Mouse (Mus musculus) brain, adult 2 months (tissue): ENCODE results near the gene Pip4k2b.
"Not testable (repeated sequence)": the region's sequence is repeated elsewhere in the genome, so short reads cannot be mapped to it uniquely, and the experiment has no call there.

Experiments used
- DNase-seq: peaks from one replicate; pipeline ENCODE4 v3.0.0; 2011; ENCODE audit warnings: low read depth, low spot score

Gene Pip4k2b

GRCm38 (mm10) chr11:97716021-97716420 is 28.5 kb downstream of the Pip4k2b start:
- DNase-seq: no peak

GRCm38 (mm10) chr11:97714784-97715760 is 29.4 kb downstream of the Pip4k2b start:
- DNase-seq: no peak

GRCm38 (mm10) chr11:97714356-97714755 is 30.1 kb downstream of the Pip4k2b start:
- no peak for DNase-seq

GRCm38 (mm10) chr11:97713896-97714295 is 30.6 kb downstream of the Pip4k2b start:
- DNase-seq: peak; percentile 56

GRCm38 (mm10) chr11:97712286-97712685 is 32.2 kb downstream of the Pip4k2b start:
- DNase-seq: no peak

- no peak for DNase-seq
Measured at GRCm38 (mm10) chr11:97711200-97711900, 33.2 kb downstream of the Pip4k2b start.

GRCm38 (mm10) chr11:97710067-97710466 is 34.4 kb downstream of the Pip4k2b start:
- DNase-seq: not testable (repeated sequence)

GRCm38 (mm10) chr11:97703039-97703826 is 41.3 kb downstream of the Pip4k2b start, which contains the start of gene Psmb3:
TSS of gene Psmb3 (plus strand) at chr11:97703399.
- peak; percentile 100 for DNase-seq

- DNase-seq: peak; percentile 95
Measured at GRCm38 (mm10) chr11:97702393-97702745, 42.1 kb downstream of the Pip4k2b start.

GRCm38 (mm10) chr11:97701581-97702392 is 42.7 kb downstream of the Pip4k2b start:
- DNase-seq: no peak

GRCm38 (mm10) chr11:97700746-97701580 is 43.5 kb downstream of the Pip4k2b start:
- DNase-seq: no peak

- DNase-seq: peak; percentile 84
Measured at GRCm38 (mm10) chr11:97700003-97700745, 44.3 kb downstream of the Pip4k2b start, which contains the start of gene Pcgf2. TSS of gene Pcgf2 (minus strand) at chr11:97700497.

- peak; percentile 97 for DNase-seq
Measured at GRCm38 (mm10) chr11:97699626-97700002, 44.9 kb downstream of the Pip4k2b start.

- DNase-seq: peak; percentile 73
Measured at GRCm38 (mm10) chr11:97698741-97699611, 45.5 kb downstream of the Pip4k2b start.

GRCm38 (mm10) chr11:97697891-97698529 is 46.5 kb downstream of the Pip4k2b start:
- no peak for DNase-seq

- no peak for DNase-seq
Measured at GRCm38 (mm10) chr11:97697199-97697890, 47.2 kb downstream of the Pip4k2b start.

- DNase-seq: no peak
Measured at GRCm38 (mm10) chr11:97696669-97697068, 47.8 kb downstream of the Pip4k2b start.
